Mouse (Mus musculus): ENCODE measurements around the gene Mmp8.

- TF ChIP-seq CTCF (IDR thresholded peaks at IDR 0.05; ENCODE audit: low read depth) (no peak), EP300 (IDR thresholded peaks at IDR 0.05; ENCODE audit: low read depth) (no peak)
Measured at GRCm38 (mm10) chr9:7545471-7545870, 12.8 kb upstream of the Mmp8 start.

All from heart, postnatal 0 days (tissue).